Mouse (Mus musculus): ENCODE measurements around the gene Vti1a. TPM values are rescaled to one million over a fixed set of nuclear protein-coding genes. Genes with fewer than 3 reads are reported as not detected.

Gene Vti1a
- total RNA-seq, 2 experiments from 2014 or later, result 53.6 to 56.2 TPM

GRCm38 (mm10) chr19:55578094-55579085 is 262.3 kb downstream of the Vti1a start:
- DNase-seq (ENCODE audit: extremely low spot score in 1 of 2, low spot score in 1 of 2), result peak in 1 of 2 experiments; percentile 43

- DNase-seq (ENCODE audit: extremely low spot score in 1 of 2, low spot score in 1 of 2), result no peak
Observed at GRCm38 (mm10) chr19:55579310-55579709, 263.2 kb downstream of the Vti1a start.

GRCm38 (mm10) chr19:55580152-55580551 is 264.1 kb downstream of the Vti1a start:
- DNase-seq (ENCODE audit: extremely low spot score in 1 of 2, low spot score in 1 of 2), result no peak

GRCm38 (mm10) chr19:55580667-55581066 is 264.6 kb downstream of the Vti1a start:
- no peak for DNase-seq (ENCODE audit: extremely low spot score in 1 of 2, low spot score in 1 of 2)

- no peak for DNase-seq (ENCODE audit: extremely low spot score in 1 of 2, low spot score in 1 of 2)
Observed at GRCm38 (mm10) chr19:55582896-55583653, 267.0 kb downstream of the Vti1a start.

GRCm38 (mm10) chr19:55585270-55586224 is 269.5 kb downstream of the Vti1a start:
- DNase-seq (ENCODE audit: extremely low spot score in 1 of 2, low spot score in 1 of 2), result no peak

- no peak for DNase-seq (ENCODE audit: extremely low spot score in 1 of 2, low spot score in 1 of 2)
Observed at GRCm38 (mm10) chr19:55587638-55588421, 271.7 kb downstream of the Vti1a start.

- no peak for DNase-seq (ENCODE audit: extremely low spot score in 1 of 2, low spot score in 1 of 2)
Observed at GRCm38 (mm10) chr19:55588948-55589896, 273.1 kb downstream of the Vti1a start.

- no peak for DNase-seq (ENCODE audit: extremely low spot score in 1 of 2, low spot score in 1 of 2)
Observed at GRCm38 (mm10) chr19:55592876-55593691, 277.0 kb downstream of the Vti1a start.

GRCm38 (mm10) chr19:55593729-55594444 is 277.8 kb downstream of the Vti1a start:
- DNase-seq (ENCODE audit: extremely low spot score in 1 of 2, low spot score in 1 of 2), result no peak

GRCm38 (mm10) chr19:55594451-55594850 is 278.4 kb downstream of the Vti1a start:
- no peak for DNase-seq (ENCODE audit: extremely low spot score in 1 of 2, low spot score in 1 of 2)

- DNase-seq (ENCODE audit: extremely low spot score in 1 of 2, low spot score in 1 of 2), result no peak
Observed at GRCm38 (mm10) chr19:55595945-55596649, 280.0 kb downstream of the Vti1a start.

- no peak for DNase-seq (ENCODE audit: extremely low spot score in 1 of 2, low spot score in 1 of 2)
Observed at GRCm38 (mm10) chr19:55596804-55597203, 280.7 kb downstream of the Vti1a start.

- DNase-seq (ENCODE audit: extremely low spot score in 1 of 2, low spot score in 1 of 2), result no peak
Observed at GRCm38 (mm10) chr19:55597296-55597695, 281.2 kb downstream of the Vti1a start.

- no peak for DNase-seq (ENCODE audit: extremely low spot score in 1 of 2, low spot score in 1 of 2)
Observed at GRCm38 (mm10) chr19:55597951-55598350, 281.9 kb downstream of the Vti1a start.

- no peak for DNase-seq (ENCODE audit: extremely low spot score in 1 of 2, low spot score in 1 of 2)
Observed at GRCm38 (mm10) chr19:55599124-55599523, 283.0 kb downstream of the Vti1a start.

Data from layer of hippocampus, postnatal 25 days (tissue).